Mouse (Mus musculus): ENCODE measurements around the gene Ltbp1.

- no peak for TF ChIP-seq POLR2A (IDR thresholded peaks at IDR 0.05; ENCODE audit: borderline replicate concordance, extremely low read depth, low read depth, low read length)
- TF ChIP-seq CTCF (IDR thresholded peaks at IDR 0.05; ENCODE audit: insufficient read depth, low read length) = no peak
Observed at GRCm38 (mm10) chr17:75435599-75435998, 430.2 kb downstream of the Ltbp1 start, which contains the start of gene Rasgrp3.
